Mouse (Mus musculus) kidney, postnatal 0 days (tissue): Measurements from ENCODE around the gene Gbp5. TPM values are rescaled to one million over a fixed set of nuclear protein-coding genes. Genes with fewer than 3 reads are reported as not detected.

ENCODE experiments used
- ATAC-seq: fragments of 200-750 bp; cut with Nextera tagmentation; replicated peaks from 2 replicates; pipeline ENCODE4 v1.8.0; 2017; ENCODE audit warnings: low read depth, moderate number of reproducible peaks, moderate TSS enrichment, moderate library complexity; ENCODE audit not compliant: low FRiP score
- DNase-seq: peaks from one replicate; pipeline ENCODE4 v3.0.0-alpha.2; 2016; ENCODE audit warnings: low spot score
- H3K27ac ChIP-seq: fragments of 300-500 bp; sonication (generic); 2 replicates; pipeline ENCODE4 v1.5.1; 2014; ENCODE audit warnings: mild to moderate bottlenecking
- H3K27me3 ChIP-seq: fragments of 300-500 bp; sonication (generic); 2 replicates; pipeline ENCODE4 v1.6.1; 2014; ENCODE audit warnings: low read length, mixed read lengths; ENCODE audit not compliant: insufficient read depth
- H3K36me3 ChIP-seq: fragments of 300-500 bp; sonication (generic); 2 replicates; pipeline ENCODE4 v1.6.1; 2014; ENCODE audit warnings: low read length, mixed read lengths; ENCODE audit not compliant: insufficient read depth
- H3K4me1 ChIP-seq: fragments of 300-500 bp; sonication (generic); replicated peaks from 2 replicates; pipeline ENCODE4 v1.6.1; 2014; ENCODE audit warnings: antibody characterized with exemption, low read length, mixed read lengths; ENCODE audit not compliant: insufficient read depth
- H3K4me2 ChIP-seq: fragments of 300-500 bp; sonication (generic); 2 replicates; pipeline ENCODE4 v1.6.1; 2014; ENCODE audit warnings: mild to moderate bottlenecking, low read length, moderate library complexity, mixed read lengths
- H3K4me3 ChIP-seq: fragments of 300-500 bp; sonication (generic); replicated peaks from 2 replicates; pipeline ENCODE4 v1.5.1; 2014; ENCODE audit warnings: low read depth, low read length
- H3K9ac ChIP-seq: fragments of 300-500 bp; sonication (generic); 2 replicates; pipeline ENCODE4 v1.6.1; 2014; ENCODE audit warnings: low read depth, low read length
- H3K9me3 ChIP-seq: fragments of 300-500 bp; sonication (generic); replicated peaks from 2 replicates; pipeline ENCODE4 v1.6.1; 2016; ENCODE audit warnings: low read length, inconsistent platforms, mixed read lengths
- CTCF ChIP-seq: IDR thresholded peaks from 2 replicates; pipeline ENCODE4 v1.5.1; 2016; ENCODE audit warnings: antibody characterized with exemption, low read depth, mild to moderate bottlenecking, moderate library complexity
- WGBS: fragments of 180-500 bp; shearing (Covaris S2); extraction: QIAGEN DNeasy Blood & Tissue Kit; methylation state at CpG from one replicate; pipeline ENCODE4 v1.1.7; 2014; 5-methylcytosine and 5-hydroxymethylcytosine counted together
- polyA plus RNA-seq: library from polyadenylated mRNA; unstranded; fragments of >200 nt; fragmentation: Nextera tagmentation; extraction: Ambion mirVana; gene quantifications from 2 replicates; pipeline ENCODE4 v1.2.1, GENCODE M21; 2015

The Gbp5 gene
- polyA plus RNA-seq, 1 experiment from 2014 or later = 0.16 TPM

DNA sequence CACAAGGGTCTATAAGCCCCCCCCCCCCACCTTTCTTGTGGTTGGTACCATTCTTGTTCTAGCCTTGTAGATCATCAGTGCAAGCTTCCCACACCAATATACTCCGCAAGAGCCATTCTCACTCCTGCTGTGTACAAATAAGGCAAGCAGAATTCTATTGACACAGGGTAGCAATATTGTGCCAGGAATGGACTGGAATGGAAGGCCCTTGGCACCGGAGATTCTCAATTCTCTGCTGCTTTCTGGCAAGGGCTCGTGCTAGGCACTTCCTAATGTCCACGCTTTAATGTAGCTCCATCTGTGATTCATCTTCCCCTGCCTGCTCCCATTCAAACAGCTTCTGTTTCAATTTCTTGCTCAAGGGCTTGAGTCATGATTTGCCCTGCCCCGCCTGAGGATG, 5.2 kb downstream of the Gbp5 start:
- H3K27me3 ChIP-seq = no peaks in the 10 kb centered on the region
- no peak for DNase-seq

DNA sequence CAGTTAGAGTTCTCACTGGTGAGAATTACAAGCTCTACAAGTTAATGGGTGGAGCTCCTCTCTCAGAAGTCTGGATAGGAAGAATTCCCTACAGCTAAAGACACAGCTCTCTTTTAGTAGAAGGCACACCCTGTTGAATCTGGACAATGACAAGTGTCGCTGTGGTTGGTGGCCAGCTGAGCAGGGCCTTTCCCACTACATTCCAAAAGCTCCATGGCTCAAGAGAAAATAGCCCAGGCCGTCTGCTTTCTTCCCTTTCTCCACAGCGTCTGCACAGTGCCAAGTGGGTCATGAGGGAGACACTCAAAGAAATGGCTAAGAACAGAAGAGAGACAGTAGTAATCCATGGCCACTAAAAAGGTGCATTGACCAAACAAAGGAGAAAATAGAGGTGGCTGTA, 34.3 kb downstream of the Gbp5 start:
- H3K4me2 ChIP-seq = no peak overlapping the region
- TF ChIP-seq CTCF = no peak
- H3K4me3 ChIP-seq = no peak overlapping the region
- no peaks in the 10 kb centered on the region for H3K36me3 ChIP-seq
- DNase-seq (no peak), ATAC-seq (no peak)
- H3K27ac ChIP-seq = no peak overlapping the region
- WGBS = 88% methylated on average over 3 of the region's 3 CpGs
- H3K4me1 ChIP-seq = no peaks in the 10 kb centered on the region
- H3K27me3 ChIP-seq = no peaks in the 10 kb centered on the region
- no peak overlapping the region for H3K9ac ChIP-seq
- H3K9me3 ChIP-seq = no peaks in the 10 kb centered on the region

More for the DNA sequence above, 5.2 kb downstream of the Gbp5 start:
- Histone ChIP-seq H3K4me3 (no peak overlapping the region), H3K27ac (no peak overlapping the region), H3K4me1 (no peaks in the 10 kb centered on the region), H3K9me3 (no peaks in the 10 kb centered on the region), H3K36me3 (no peaks in the 10 kb centered on the region), H3K4me2 (no peak overlapping the region), H3K9ac (no peak overlapping the region)
- no peak for TF ChIP-seq CTCF
- WGBS = 78% methylated on average over 5 of the region's 5 CpGs
- no peak for ATAC-seq

DNA sequence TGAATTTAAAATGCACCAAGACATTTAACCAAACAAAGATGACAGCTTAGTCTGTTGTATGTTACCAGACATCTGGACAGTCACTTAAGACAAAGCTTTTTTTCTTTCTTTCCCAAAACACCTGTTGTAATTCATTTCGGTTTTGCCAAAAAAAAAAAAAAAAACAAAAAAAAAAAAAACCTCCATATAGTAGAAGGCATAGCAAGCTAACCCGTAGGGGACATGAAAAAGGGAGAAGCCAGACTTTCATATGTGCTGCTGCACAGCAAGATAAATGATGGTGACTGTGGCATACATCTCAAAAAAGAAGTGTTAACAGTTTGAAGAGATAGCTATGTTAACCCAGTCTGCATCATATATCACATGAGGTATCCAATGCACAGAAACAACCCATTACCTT, 35.8 kb downstream of the Gbp5 start:
- Histone ChIP-seq H3K9ac (peak overlapping the region; percentile 65; the same call in 1 of the 2 replicates), H3K4me3 (peak overlapping the region; percentile 60), H3K4me2 (peak overlapping the region; percentile 95), H3K4me1 (no peaks in the 10 kb centered on the region), H3K9me3 (no peaks in the 10 kb centered on the region), H3K36me3 (no peaks in the 10 kb centered on the region), H3K27ac (0 out of 2 replicates have a peak overlapping the region, but pooled peaks have one; percentile 47), H3K27me3 (no peaks in the 10 kb centered on the region)
- DNase-seq (peak; percentile 4), ATAC-seq (no peak)
- TF ChIP-seq CTCF = no peak
- WGBS = 44% methylated on average over 2 of the region's 2 CpGs

DNA sequence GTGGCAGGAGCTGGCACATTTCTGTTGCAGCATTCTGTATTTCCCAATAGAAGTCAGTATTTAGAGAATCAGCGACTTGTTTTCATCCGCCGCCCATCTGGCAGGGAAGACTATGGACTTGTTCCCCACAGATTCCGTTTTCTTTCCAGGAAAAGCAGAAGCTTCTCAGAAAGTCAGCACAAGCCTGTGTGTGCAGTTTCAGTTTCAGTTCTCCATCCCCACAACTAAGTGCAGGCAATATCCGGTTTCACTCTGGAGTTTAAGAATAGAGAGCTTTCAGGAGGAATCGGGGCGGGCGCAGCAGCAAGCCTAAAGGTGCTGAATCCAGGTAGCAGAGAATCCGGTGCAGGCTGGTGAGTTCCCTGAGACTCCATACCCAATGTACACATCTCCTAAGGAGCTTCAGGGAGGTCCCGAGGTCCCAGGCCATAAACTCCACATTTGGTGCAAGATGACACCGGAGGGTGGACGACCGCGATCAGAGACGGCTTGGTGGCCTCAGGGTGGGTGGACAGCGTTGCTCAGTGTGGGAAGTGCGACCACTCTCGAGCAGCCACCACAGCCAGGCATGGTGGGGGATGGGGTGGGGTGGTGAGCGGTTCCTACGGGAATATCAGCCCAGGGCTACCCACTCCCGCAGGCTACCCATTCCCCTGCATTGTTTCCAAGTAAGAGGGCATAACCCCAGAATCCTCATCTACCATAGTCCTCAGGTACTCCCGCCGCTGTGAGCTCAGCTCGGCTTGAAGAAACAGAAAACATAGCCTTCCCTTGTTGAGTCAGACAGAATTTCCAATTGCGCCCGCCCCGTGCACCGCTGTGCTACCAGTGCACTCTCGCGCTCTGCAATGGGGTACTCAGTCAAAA, 36.5 kb downstream of the Gbp5 start, which contains the start of gene Gbp7:
TSS of gene Gbp7 (plus strand) at position 256 of the 867 bp plus-strand sequence.
- peak within 1 kb of the TSS; percentile 60 for H3K4me3 ChIP-seq
- TF ChIP-seq CTCF = no peak
- no peaks in the 10 kb centered on the region for H3K27me3 ChIP-seq
- WGBS = under 1% methylated on average over 30 of the region's 30 CpGs
- DNase-seq = peak; percentile 91
- no peaks in the 10 kb centered on the region for H3K9me3 ChIP-seq
- peak within 1 kb of the TSS; percentile 65 for H3K9ac ChIP-seq
- peak; percentile 83 for ATAC-seq
- H3K36me3 ChIP-seq = no peaks in the 10 kb centered on the region
- H3K4me1 ChIP-seq = no peaks in the 10 kb centered on the region
- H3K27ac ChIP-seq = peak within 1 kb of the TSS; percentile 47; the same call in 1 of the 2 replicates
- H3K4me2 ChIP-seq = peak within 1 kb of the TSS; percentile 95

DNA sequence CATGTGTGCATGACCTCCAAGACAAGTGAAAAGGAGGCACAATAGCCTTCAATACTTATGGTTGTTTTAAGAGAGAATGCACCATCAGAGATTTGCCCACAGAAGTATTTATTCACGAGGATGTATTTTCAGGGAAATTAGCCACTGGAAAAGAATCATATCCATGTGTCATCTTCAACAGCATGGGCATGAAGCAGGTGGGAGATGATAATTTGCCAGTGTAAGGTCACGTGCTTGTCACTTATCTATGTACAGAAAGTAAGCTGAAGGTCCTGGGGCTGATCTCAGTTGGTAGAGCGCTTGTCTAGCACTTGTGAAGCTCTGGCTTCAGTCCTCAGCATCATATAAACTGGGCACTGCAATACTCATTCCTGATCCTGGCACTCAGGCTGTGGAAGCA, 37.8 kb downstream of the Gbp5 start:
- no peak overlapping the region for H3K9ac ChIP-seq
- H3K27ac ChIP-seq = no peak overlapping the region
- H3K36me3 ChIP-seq = no peaks in the 10 kb centered on the region
- no peaks in the 10 kb centered on the region for H3K27me3 ChIP-seq
- no peaks in the 10 kb centered on the region for H3K9me3 ChIP-seq
- no peak overlapping the region for H3K4me2 ChIP-seq
- ATAC-seq (no peak), DNase-seq (no peak)
- TF ChIP-seq CTCF = no peak
- no peak overlapping the region for H3K4me3 ChIP-seq
- WGBS = 90% methylated on average over 3 of the region's 3 CpGs
- H3K4me1 ChIP-seq = no peaks in the 10 kb centered on the region

DNA sequence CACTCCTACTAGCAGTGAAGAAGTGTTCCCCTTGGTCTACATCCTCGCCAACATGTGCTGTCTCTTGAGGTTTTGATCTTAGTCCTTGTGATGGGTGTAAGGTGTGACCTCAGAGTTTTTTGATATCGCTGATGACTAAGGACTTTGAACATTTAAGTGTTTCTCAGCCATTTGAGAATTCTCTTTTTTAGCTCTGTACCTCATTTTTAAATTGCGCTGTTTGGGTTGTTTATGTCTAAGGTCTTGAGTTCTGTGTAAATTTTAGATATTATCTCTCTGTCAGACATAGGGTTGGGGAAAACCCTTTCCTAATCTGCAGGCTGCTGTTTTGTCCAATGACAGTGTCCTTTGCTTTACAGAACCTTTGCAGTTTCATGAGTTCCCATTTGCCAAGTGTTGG, 39.4 kb downstream of the Gbp5 start:
- Histone ChIP-seq H3K27ac (no peak overlapping the region), H3K4me1 (no peaks in the 10 kb centered on the region), H3K4me2 (no peak overlapping the region), H3K9me3 (no peaks in the 10 kb centered on the region), H3K4me3 (no peak overlapping the region), H3K27me3 (no peaks in the 10 kb centered on the region), H3K36me3 (no peaks in the 10 kb centered on the region), H3K9ac (no peak overlapping the region)
- 95% methylated on average over 3 of the region's 3 CpGs for WGBS
- TF ChIP-seq CTCF = no peak
- no peak for DNase-seq
- ATAC-seq = no peak
